Mouse (Mus musculus): ENCODE measurements around the gene Tlk2. TPM values are rescaled to one million over a fixed set of nuclear protein-coding genes. Genes with fewer than 3 reads are reported as not detected.

Gene Tlk2
- polyA plus RNA-seq, 1 experiment from 2014 or later = 28.6 TPM

DNA sequence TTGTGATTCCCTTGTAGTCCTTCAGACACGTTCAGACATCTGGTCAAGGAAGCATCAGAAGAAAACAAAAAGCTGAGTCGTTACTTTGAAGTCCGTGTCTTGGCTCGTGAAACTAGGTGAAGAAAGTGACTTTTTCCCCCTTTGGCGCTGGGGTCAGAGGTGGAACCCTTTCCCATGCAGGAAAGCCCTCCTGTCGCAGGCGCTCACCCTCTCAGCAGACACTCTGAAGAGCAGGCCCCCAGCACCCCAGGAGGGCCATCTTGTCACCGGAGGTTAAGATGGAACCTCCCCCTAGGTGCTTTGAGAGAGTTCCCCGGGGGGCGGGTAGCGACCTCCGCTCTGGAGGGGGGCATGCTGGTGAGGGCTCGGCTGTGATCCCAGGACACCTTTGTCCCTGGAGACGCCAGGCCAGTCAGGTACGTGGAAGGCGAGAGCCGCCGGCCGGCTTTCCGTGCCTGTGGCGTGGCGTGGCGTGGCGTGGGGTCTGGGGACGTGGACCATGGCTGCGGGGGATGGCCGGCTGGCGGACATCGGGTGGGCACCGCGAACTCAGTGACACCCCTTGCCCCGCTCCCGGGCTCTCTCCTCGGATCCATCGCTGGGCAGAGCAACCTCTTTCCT, 2.0 kb downstream of the Tlk2 start:
- Histone ChIP-seq H3K36me3 (ENCODE audit: control insufficient read depth, insufficient read depth, low read length) (peaks cover 11% of the 10 kb centered on the region; the same call in 1 of the 2 replicates), H3K4me3 (ENCODE audit: low read depth, low read length) (peak overlapping the region; percentile 96), H3K4me2 (replicated peaks; ENCODE audit: low read depth, low read length) (peak overlapping the region; percentile 88), H3K4me1 (ENCODE audit: control insufficient read depth, insufficient read depth, low read length) (peaks cover 13% of the 10 kb centered on the region; the same call in 1 of the 2 replicates), H3K9ac (replicated peaks; ENCODE audit: low read depth, low read length) (peak overlapping the region; percentile 87), H3K27me3 (ENCODE audit: control insufficient read depth, insufficient read depth, low read length) (no peaks in the 10 kb centered on the region), H3K9me3 (ENCODE audit: control insufficient read depth, low read depth, low read length) (no peaks in the 10 kb centered on the region), H3K27ac (ENCODE audit: low read length) (peak overlapping the region; percentile 97)
- peak; percentile 16; the same call in 1 of the 2 replicates for ATAC-seq (ENCODE audit: insufficient number of reproducible peaks, insufficient read depth, low FRiP score, low read depth)
- WGBS = 1% methylated on average over 34 of the region's 35 CpGs

- no peaks in the 10 kb centered on the region for H3K9me3 ChIP-seq (ENCODE audit: control insufficient read depth, low read depth, low read length)
- H3K27ac ChIP-seq (ENCODE audit: low read length) = peak overlapping the region; percentile 97
- no peaks in the 10 kb centered on the region for H3K27me3 ChIP-seq (ENCODE audit: control insufficient read depth, insufficient read depth, low read length)
- under 1% methylated on average over 54 of the region's 60 CpGs for WGBS
- peaks cover 13% of the 10 kb centered on the region; the same call in 1 of the 2 replicates for H3K4me1 ChIP-seq (ENCODE audit: control insufficient read depth, insufficient read depth, low read length)
- peaks cover 12% of the 10 kb centered on the region; the same call in 1 of the 2 replicates for H3K36me3 ChIP-seq (ENCODE audit: control insufficient read depth, insufficient read depth, low read length)
- peak; percentile 99 for ATAC-seq (ENCODE audit: insufficient number of reproducible peaks, insufficient read depth, low FRiP score, low read depth)
- peak overlapping the region; percentile 88 for H3K4me2 ChIP-seq (replicated peaks; ENCODE audit: low read depth, low read length)
- peak overlapping the region; percentile 96 for H3K4me3 ChIP-seq (ENCODE audit: low read depth, low read length)
- H3K9ac ChIP-seq (replicated peaks; ENCODE audit: low read depth, low read length) = peak overlapping the region; percentile 99
Measured at GRCm38 (mm10) chr11:105181126-105181637, 2.6 kb downstream of the Tlk2 start.

- peak overlapping the region; percentile 97 for H3K27ac ChIP-seq (ENCODE audit: low read length)
- peak; percentile 48 for ATAC-seq (ENCODE audit: insufficient number of reproducible peaks, insufficient read depth, low FRiP score, low read depth)
- H3K9ac ChIP-seq (replicated peaks; ENCODE audit: low read depth, low read length) = peak overlapping the region; percentile 99
- no peaks in the 10 kb centered on the region for H3K9me3 ChIP-seq (ENCODE audit: control insufficient read depth, low read depth, low read length)
- H3K4me2 ChIP-seq (replicated peaks; ENCODE audit: low read depth, low read length) = peak overlapping the region; percentile 67
- peaks cover 13% of the 10 kb centered on the region; the same call in 1 of the 2 replicates for H3K4me1 ChIP-seq (ENCODE audit: control insufficient read depth, insufficient read depth, low read length)
- no peaks in the 10 kb centered on the region for H3K27me3 ChIP-seq (ENCODE audit: control insufficient read depth, insufficient read depth, low read length)
- 3% methylated on average over 83 of the region's 89 CpGs for WGBS
- H3K36me3 ChIP-seq (ENCODE audit: control insufficient read depth, insufficient read depth, low read length) = peaks cover 12% of the 10 kb centered on the region; the same call in 1 of the 2 replicates
- H3K4me3 ChIP-seq (ENCODE audit: low read depth, low read length) = peak overlapping the region; percentile 96
Measured at GRCm38 (mm10) chr11:105181689-105182460, 3.3 kb downstream of the Tlk2 start.

DNA sequence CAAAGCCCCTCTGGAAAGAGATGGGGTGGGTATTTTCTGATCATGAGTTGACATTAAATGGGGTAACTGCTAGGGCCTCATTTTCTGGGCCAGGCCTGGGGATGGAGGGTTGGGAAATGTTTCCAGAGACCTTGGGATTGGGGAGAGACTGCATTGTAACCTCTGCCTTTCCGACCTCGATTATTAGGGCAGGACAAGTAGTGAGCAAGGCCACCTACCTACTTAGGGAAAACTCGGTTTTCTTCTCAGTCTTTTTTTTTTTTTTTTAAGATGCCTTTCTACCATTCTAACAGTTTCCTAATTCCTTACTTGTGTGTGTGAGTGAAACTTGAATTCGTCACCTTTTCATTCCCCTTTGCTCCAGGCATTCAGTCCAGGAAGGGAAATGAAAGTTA, 3.9 kb downstream of the Tlk2 start:
- peak overlapping the region; percentile 99 for H3K9ac ChIP-seq (replicated peaks; ENCODE audit: low read depth, low read length)
- H3K27me3 ChIP-seq (ENCODE audit: control insufficient read depth, insufficient read depth, low read length) = no peaks in the 10 kb centered on the region

GRCm38 (mm10) chr11:105184678-105185077, 6.1 kb downstream of the Tlk2 start:
- H3K9me3 ChIP-seq (ENCODE audit: control insufficient read depth, low read depth, low read length) = no peaks in the 10 kb centered on the region
- H3K9ac ChIP-seq (replicated peaks; ENCODE audit: low read depth, low read length) = no peak overlapping the region
- no peak overlapping the region for H3K4me2 ChIP-seq (replicated peaks; ENCODE audit: low read depth, low read length)
- peaks cover 12% of the 10 kb centered on the region; the same call in 1 of the 2 replicates for H3K36me3 ChIP-seq (ENCODE audit: control insufficient read depth, insufficient read depth, low read length)
- no peak overlapping the region for H3K27ac ChIP-seq (ENCODE audit: low read length)
- H3K4me1 ChIP-seq (ENCODE audit: control insufficient read depth, insufficient read depth, low read length) = peaks cover 9% of the 10 kb centered on the region; the same call in 1 of the 2 replicates
- no peaks in the 10 kb centered on the region for H3K27me3 ChIP-seq (ENCODE audit: control insufficient read depth, insufficient read depth, low read length)
- no peak for ATAC-seq (ENCODE audit: insufficient number of reproducible peaks, insufficient read depth, low FRiP score, low read depth)
- WGBS = 92% methylated on average over 3 of the region's 3 CpGs
- H3K4me3 ChIP-seq (ENCODE audit: low read depth, low read length) = no peak overlapping the region

More for the DNA sequence above, 3.9 kb downstream of the Tlk2 start:
- Histone ChIP-seq H3K4me1 (ENCODE audit: control insufficient read depth, insufficient read depth, low read length) (peaks cover 13% of the 10 kb centered on the region; the same call in 1 of the 2 replicates), H3K4me2 (replicated peaks; ENCODE audit: low read depth, low read length) (peak overlapping the region; percentile 67), H3K27ac (ENCODE audit: low read length) (peak overlapping the region; percentile 97), H3K4me3 (ENCODE audit: low read depth, low read length) (peak overlapping the region; percentile 96), H3K9me3 (ENCODE audit: control insufficient read depth, low read depth, low read length) (no peaks in the 10 kb centered on the region), H3K36me3 (ENCODE audit: control insufficient read depth, insufficient read depth, low read length) (peaks cover 12% of the 10 kb centered on the region; the same call in 1 of the 2 replicates)
- ATAC-seq (ENCODE audit: insufficient number of reproducible peaks, insufficient read depth, low FRiP score, low read depth) = no peak
- WGBS = 9% methylated on average over 4 of the region's 4 CpGs

- Histone ChIP-seq H3K9me3 (ENCODE audit: control insufficient read depth, low read depth, low read length) (no peaks in the 10 kb centered on the region), H3K27ac (ENCODE audit: low read length) (no peak overlapping the region), H3K4me3 (ENCODE audit: low read depth, low read length) (no peak overlapping the region), H3K9ac (replicated peaks; ENCODE audit: low read depth, low read length) (no peak overlapping the region), H3K4me1 (ENCODE audit: control insufficient read depth, insufficient read depth, low read length) (0 out of 2 replicates have a peak, but pooled peaks cover 8% of the 10 kb centered on the region), H3K4me2 (replicated peaks; ENCODE audit: low read depth, low read length) (no peak overlapping the region), H3K36me3 (ENCODE audit: control insufficient read depth, insufficient read depth, low read length) (peaks cover 5% of the 10 kb centered on the region), H3K27me3 (ENCODE audit: control insufficient read depth, insufficient read depth, low read length) (no peaks in the 10 kb centered on the region)
- no peak for ATAC-seq (ENCODE audit: insufficient number of reproducible peaks, insufficient read depth, low FRiP score, low read depth)
- 92% methylated on average over 3 of the region's 3 CpGs for WGBS
Measured at GRCm38 (mm10) chr11:105192186-105192585, 13.6 kb downstream of the Tlk2 start.

- ATAC-seq (ENCODE audit: insufficient number of reproducible peaks, insufficient read depth, low FRiP score, low read depth) = no peak
- Histone ChIP-seq H3K4me2 (replicated peaks; ENCODE audit: low read depth, low read length) (no peak overlapping the region), H3K36me3 (ENCODE audit: control insufficient read depth, insufficient read depth, low read length) (peaks cover 2% of the 10 kb centered on the region), H3K27me3 (ENCODE audit: control insufficient read depth, insufficient read depth, low read length) (no peaks in the 10 kb centered on the region), H3K9ac (replicated peaks; ENCODE audit: low read depth, low read length) (no peak overlapping the region), H3K4me3 (ENCODE audit: low read depth, low read length) (no peak overlapping the region), H3K27ac (ENCODE audit: low read length) (no peak overlapping the region), H3K9me3 (ENCODE audit: control insufficient read depth, low read depth, low read length) (no peaks in the 10 kb centered on the region), H3K4me1 (ENCODE audit: control insufficient read depth, insufficient read depth, low read length) (0 out of 2 replicates have a peak, but pooled peaks cover 8% of the 10 kb centered on the region)
- WGBS = 78% methylated on average over 4 of the region's 4 CpGs
Measured at GRCm38 (mm10) chr11:105196893-105197662, 18.5 kb downstream of the Tlk2 start.

- Histone ChIP-seq H3K9ac (replicated peaks; ENCODE audit: low read depth, low read length) (no peak overlapping the region), H3K4me1 (ENCODE audit: control insufficient read depth, insufficient read depth, low read length) (peaks cover 7% of the 10 kb centered on the region; the same call in 1 of the 2 replicates), H3K4me3 (ENCODE audit: low read depth, low read length) (no peak overlapping the region), H3K27ac (ENCODE audit: low read length) (no peak overlapping the region), H3K4me2 (replicated peaks; ENCODE audit: low read depth, low read length) (no peak overlapping the region), H3K9me3 (ENCODE audit: control insufficient read depth, low read depth, low read length) (no peaks in the 10 kb centered on the region), H3K27me3 (ENCODE audit: control insufficient read depth, insufficient read depth, low read length) (no peaks in the 10 kb centered on the region), H3K36me3 (ENCODE audit: control insufficient read depth, insufficient read depth, low read length) (no peaks in the 10 kb centered on the region)
- ATAC-seq (ENCODE audit: insufficient number of reproducible peaks, insufficient read depth, low FRiP score, low read depth) = no peak
- 48% methylated on average over 3 of the region's 3 CpGs for WGBS
Measured at GRCm38 (mm10) chr11:105202403-105202802, 23.8 kb downstream of the Tlk2 start.

Measured in stomach, embryonic 14.5 days (tissue).